Mouse (Mus musculus): ENCODE results near the gene Chat. TPM values are rescaled to one million over a fixed set of nuclear protein-coding genes. Genes with fewer than 3 reads are reported as not detected.

Gene Chat
- polyA plus RNA-seq, 1 experiment, result not detected

DNA sequence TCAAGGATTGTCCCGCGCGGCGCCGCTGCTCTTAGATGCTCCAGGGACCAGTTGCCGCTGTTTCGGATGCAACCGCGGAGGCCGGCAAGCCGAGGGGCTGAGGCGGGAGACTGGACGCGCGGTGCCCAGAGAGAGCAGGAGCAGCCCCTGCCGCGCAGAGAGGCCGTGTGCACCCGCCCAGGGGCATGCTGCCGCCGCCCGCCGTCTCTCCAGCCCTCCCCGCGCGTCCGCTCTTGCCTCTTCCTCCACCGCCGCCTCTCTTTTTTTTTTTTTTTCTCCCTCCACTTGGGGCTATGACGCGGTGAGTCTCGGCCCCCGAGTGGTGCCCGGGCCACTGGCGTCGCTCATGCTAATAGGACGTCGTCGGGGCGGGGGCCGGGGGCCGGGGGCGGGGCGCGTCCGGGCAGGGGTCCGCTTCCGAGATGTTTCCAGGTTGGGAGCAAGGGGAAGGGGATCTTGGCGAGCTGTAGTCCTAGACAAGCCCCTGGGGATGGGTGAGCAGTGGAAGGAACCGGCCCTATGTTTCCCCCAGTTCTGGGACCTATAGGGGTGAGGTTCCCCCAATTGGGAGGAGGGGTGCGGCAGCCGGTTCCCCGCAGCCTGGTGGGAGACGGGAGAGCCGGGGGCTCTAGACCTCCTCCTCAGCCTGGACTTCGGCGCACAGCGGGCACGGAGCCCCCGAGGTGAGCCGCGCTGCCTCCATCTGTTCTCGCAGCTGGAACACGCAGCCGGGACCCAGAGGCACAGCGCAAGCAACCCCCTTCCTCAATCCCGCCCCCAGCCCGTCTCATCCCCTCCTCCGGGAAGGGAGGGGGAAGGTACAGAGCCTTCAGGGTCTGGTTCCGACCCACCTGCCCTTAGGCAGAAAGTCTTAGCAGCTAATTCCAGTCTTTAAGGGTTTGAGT is 936 bp downstream of the Chat start, which contains the start of gene Slc18a3:
Gene Slc18a3, minus strand, starts transcription at position 250 of the 905 bp plus-strand sequence.
- no peak within 1 kb of the TSS for H3K4me3 ChIP-seq

DNA sequence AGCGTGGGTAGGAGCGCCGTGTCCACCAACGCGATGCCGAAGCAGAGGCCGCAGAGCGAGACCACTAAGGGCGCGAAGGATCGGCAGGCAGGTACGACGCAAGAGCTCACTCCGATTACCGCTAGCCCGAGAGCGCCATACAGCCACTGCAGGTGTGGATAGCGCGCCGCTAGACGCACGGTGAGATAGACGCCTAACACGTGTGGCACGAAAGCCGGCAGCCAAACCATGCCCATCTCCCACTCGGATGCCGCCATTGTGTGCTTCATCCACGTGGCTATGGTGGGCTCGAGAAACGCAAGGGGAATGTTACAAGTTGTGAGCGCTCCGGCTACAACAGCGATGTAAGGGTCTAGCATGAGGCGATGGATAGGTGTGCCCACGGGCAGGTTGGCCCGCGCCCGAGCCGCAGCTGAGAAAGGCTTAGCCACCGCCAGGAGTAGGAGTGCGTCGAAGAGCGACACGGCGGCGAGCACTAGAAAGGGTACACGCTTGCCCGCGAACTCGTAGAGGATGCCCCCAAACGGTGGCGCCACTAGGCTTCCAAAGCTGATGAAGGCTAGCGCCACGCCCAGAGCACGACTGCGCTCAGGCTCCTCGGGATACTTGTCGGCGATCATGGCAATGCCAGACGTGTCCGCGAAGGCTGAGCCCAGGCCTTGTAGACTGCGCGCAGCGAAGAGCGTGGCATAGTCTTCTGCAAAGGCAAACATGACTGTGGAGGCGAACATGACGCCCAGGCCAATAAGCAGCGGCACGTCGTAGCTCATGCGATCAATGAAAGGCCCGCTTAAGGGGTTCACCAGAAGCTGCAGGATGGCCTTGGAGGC is 2.4 kb downstream of the Chat start:
- no peak for TF ChIP-seq POLR2AphosphoS2 (IDR thresholded peaks at IDR 0.05; ENCODE audit: insufficient read length, low read depth)
- TF ChIP-seq REST (IDR thresholded peaks at IDR 0.05; ENCODE audit: insufficient read depth, insufficient read length), result no peak
- TF ChIP-seq CEBPB (IDR thresholded peaks at IDR 0.05; ENCODE audit: insufficient read depth, poor library complexity, severe bottlenecking), result no peak
- TF ChIP-seq E2F4 (IDR thresholded peaks at IDR 0.05; ENCODE audit: insufficient read depth), result no peak
- TF ChIP-seq POLR2A (IDR thresholded peaks at IDR 0.05; ENCODE audit: insufficient read length, low read depth), result no peak
- no peak for TF ChIP-seq TCF3 (IDR thresholded peaks at IDR 0.05; ENCODE audit: insufficient read length, low read depth)
- no peak for TF ChIP-seq SRF (IDR thresholded peaks at IDR 0.05; ENCODE audit: control insufficient read depth, insufficient read length, low read depth)
- TF ChIP-seq MAX (IDR thresholded peaks at IDR 0.05; ENCODE audit: low read depth), result no peak
- no peak for TF ChIP-seq MYOG (IDR thresholded peaks at IDR 0.05; ENCODE audit: control insufficient read depth in 1 of 3, insufficient read depth in 1 of 3, insufficient read length in 2 of 3, low read depth in 2 of 3)
- no peak for TF ChIP-seq USF1 (IDR thresholded peaks at IDR 0.05; ENCODE audit: low read depth)
- no peak for TF ChIP-seq TCF12 (IDR thresholded peaks at IDR 0.05; ENCODE audit: insufficient read depth, poor library complexity, severe bottlenecking)
- no peak for TF ChIP-seq MYOD1 (IDR thresholded peaks at IDR 0.05; ENCODE audit: control insufficient read depth in 1 of 3, insufficient read length in 2 of 3, low read depth in 2 of 3)
- no peaks in the 10 kb centered on the region for H3K36me3 ChIP-seq (ENCODE audit: control insufficient read depth, insufficient read depth)
- H3K79me2 ChIP-seq (ENCODE audit: control insufficient read depth, insufficient read depth), result no peaks in the 10 kb centered on the region
- H3K4me3 ChIP-seq, result no peak overlapping the region
- H3K4me2 ChIP-seq (ENCODE audit: low read depth), result no peak overlapping the region
- peaks cover 70% of the 10 kb centered on the region for H3K27me3 ChIP-seq (ENCODE audit: control insufficient read depth, insufficient read depth, insufficient read length)
- no peak overlapping the region for H3ac ChIP-seq (ENCODE audit: control insufficient read depth, insufficient read length)

More for the DNA sequence above, 936 bp downstream of the Chat start, which contains the start of gene Slc18a3:
- Histone ChIP-seq H3ac (ENCODE audit: control insufficient read depth, insufficient read length) (no peak within 1 kb of the TSS), H3K79me2 (ENCODE audit: control insufficient read depth, insufficient read depth) (no peaks in the 10 kb centered on the region), H3K4me2 (ENCODE audit: low read depth) (no peak within 1 kb of the TSS), H3K27me3 (ENCODE audit: control insufficient read depth, insufficient read depth, insufficient read length) (peaks cover 59% of the 10 kb centered on the region), H3K36me3 (ENCODE audit: control insufficient read depth, insufficient read depth) (no peaks in the 10 kb centered on the region)
- TF ChIP-seq USF1 (IDR thresholded peaks at IDR 0.05; ENCODE audit: low read depth) (no peak), MYOD1 (IDR thresholded peaks at IDR 0.05; ENCODE audit: control insufficient read depth in 1 of 3, insufficient read length in 2 of 3, low read depth in 2 of 3) (no peak), MYOG (IDR thresholded peaks at IDR 0.05; ENCODE audit: control insufficient read depth in 1 of 3, insufficient read depth in 1 of 3, insufficient read length in 2 of 3, low read depth in 2 of 3) (no peak), SRF (IDR thresholded peaks at IDR 0.05; ENCODE audit: control insufficient read depth, insufficient read length, low read depth) (no peak), REST (IDR thresholded peaks at IDR 0.05; ENCODE audit: insufficient read depth, insufficient read length) (no peak), E2F4 (IDR thresholded peaks at IDR 0.05; ENCODE audit: insufficient read depth) (no peak), TCF3 (IDR thresholded peaks at IDR 0.05; ENCODE audit: insufficient read length, low read depth) (no peak), TCF12 (IDR thresholded peaks at IDR 0.05; ENCODE audit: insufficient read depth, poor library complexity, severe bottlenecking) (no peak), POLR2A (IDR thresholded peaks at IDR 0.05; ENCODE audit: insufficient read length, low read depth) (no peak), MAX (IDR thresholded peaks at IDR 0.05; ENCODE audit: low read depth) (no peak), POLR2AphosphoS2 (IDR thresholded peaks at IDR 0.05; ENCODE audit: insufficient read length, low read depth) (no peak), CEBPB (IDR thresholded peaks at IDR 0.05; ENCODE audit: insufficient read depth, poor library complexity, severe bottlenecking) (no peak)

DNA sequence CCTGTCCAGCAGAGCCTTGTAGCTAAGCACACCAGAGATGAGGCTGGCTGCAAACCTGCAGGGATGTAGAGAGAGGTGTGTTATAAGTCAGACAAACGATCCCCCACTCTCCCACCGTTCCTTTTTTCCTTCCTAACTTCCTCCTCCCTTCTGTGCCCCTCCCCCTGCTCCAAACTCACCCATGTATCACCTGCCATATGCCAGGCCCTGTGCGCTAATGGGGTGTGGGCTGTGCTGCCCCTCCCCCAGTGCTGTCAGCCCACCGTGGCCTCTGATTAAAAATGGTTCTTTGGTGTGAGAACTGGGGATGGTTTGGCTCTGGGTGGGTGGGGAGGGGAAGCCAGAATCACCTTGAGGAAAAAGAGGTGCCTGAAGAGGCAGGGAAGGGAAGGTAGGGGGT is 13.2 kb downstream of the Chat start:
- TF ChIP-seq POLR2A (IDR thresholded peaks at IDR 0.05; ENCODE audit: insufficient read length, low read depth) (no peak), SRF (IDR thresholded peaks at IDR 0.05; ENCODE audit: control insufficient read depth, insufficient read length, low read depth) (no peak), TCF12 (IDR thresholded peaks at IDR 0.05; ENCODE audit: insufficient read depth, poor library complexity, severe bottlenecking) (no peak), CEBPB (IDR thresholded peaks at IDR 0.05; ENCODE audit: insufficient read depth, poor library complexity, severe bottlenecking) (no peak), MYOG (IDR thresholded peaks at IDR 0.05; ENCODE audit: control insufficient read depth in 1 of 3, insufficient read depth in 1 of 3, insufficient read length in 2 of 3, low read depth in 2 of 3) (no peak), MAX (IDR thresholded peaks at IDR 0.05; ENCODE audit: low read depth) (no peak), MYOD1 (IDR thresholded peaks at IDR 0.05; ENCODE audit: control insufficient read depth in 1 of 3, insufficient read length in 2 of 3, low read depth in 2 of 3) (no peak), POLR2AphosphoS2 (IDR thresholded peaks at IDR 0.05; ENCODE audit: insufficient read length, low read depth) (no peak), TCF3 (IDR thresholded peaks at IDR 0.05; ENCODE audit: insufficient read length, low read depth) (no peak), E2F4 (IDR thresholded peaks at IDR 0.05; ENCODE audit: insufficient read depth) (no peak), USF1 (IDR thresholded peaks at IDR 0.05; ENCODE audit: low read depth) (no peak), REST (IDR thresholded peaks at IDR 0.05; ENCODE audit: insufficient read depth, insufficient read length) (no peak)
- Histone ChIP-seq H3K36me3 (ENCODE audit: control insufficient read depth, insufficient read depth) (no peaks in the 10 kb centered on the region), H3ac (ENCODE audit: control insufficient read depth, insufficient read length) (no peak overlapping the region), H3K4me2 (ENCODE audit: low read depth) (no peak overlapping the region), H3K27me3 (ENCODE audit: control insufficient read depth, insufficient read depth, insufficient read length) (peaks cover 13% of the 10 kb centered on the region), H3K4me3 (no peak overlapping the region), H3K79me2 (ENCODE audit: control insufficient read depth, insufficient read depth) (no peaks in the 10 kb centered on the region)

DNA sequence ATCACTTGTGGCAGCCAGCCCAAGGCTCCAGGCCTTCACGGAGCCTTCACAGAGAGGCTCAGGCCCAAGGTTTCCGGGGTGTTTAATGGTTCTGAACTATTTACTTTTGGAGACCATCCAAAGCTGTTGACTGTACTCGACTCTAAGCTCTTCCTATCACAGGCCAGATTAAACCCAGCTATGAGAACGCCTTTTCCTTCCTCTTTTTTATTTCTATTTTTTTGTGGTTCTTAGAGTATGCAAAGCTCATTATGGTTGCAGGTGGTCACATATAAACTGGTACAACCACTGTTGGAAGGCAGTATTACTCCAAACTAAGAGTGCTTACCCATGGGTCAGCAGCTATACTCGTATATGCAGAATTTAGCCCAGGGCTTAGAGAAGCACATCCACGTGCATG is 18.8 kb downstream of the Chat start:
- Histone ChIP-seq H3K4me2 (ENCODE audit: low read depth) (no peak overlapping the region), H3ac (ENCODE audit: control insufficient read depth, insufficient read length) (no peak overlapping the region), H3K79me2 (ENCODE audit: control insufficient read depth, insufficient read depth) (no peaks in the 10 kb centered on the region), H3K4me3 (no peak overlapping the region), H3K36me3 (ENCODE audit: control insufficient read depth, insufficient read depth) (no peaks in the 10 kb centered on the region), H3K27me3 (ENCODE audit: control insufficient read depth, insufficient read depth, insufficient read length) (no peaks in the 10 kb centered on the region)
- TF ChIP-seq TCF12 (IDR thresholded peaks at IDR 0.05; ENCODE audit: insufficient read depth, poor library complexity, severe bottlenecking) (no peak), POLR2AphosphoS2 (IDR thresholded peaks at IDR 0.05; ENCODE audit: insufficient read length, low read depth) (no peak), POLR2A (IDR thresholded peaks at IDR 0.05; ENCODE audit: insufficient read length, low read depth) (no peak), REST (IDR thresholded peaks at IDR 0.05; ENCODE audit: insufficient read depth, insufficient read length) (no peak), MYOD1 (IDR thresholded peaks at IDR 0.05; ENCODE audit: control insufficient read depth in 1 of 3, insufficient read length in 2 of 3, low read depth in 2 of 3) (no peak)

Measured in myocyte (in vitro differentiated cells).